Mouse (Mus musculus) adrenal gland, postnatal 4 days (tissue): ENCODE data around the gene Slc26a10. TPM values are rescaled to one million over a fixed set of nuclear protein-coding genes. Genes with fewer than 3 reads are reported as not detected.
"Not testable (repeated sequence)": the region's sequence is repeated elsewhere in the genome, so short reads cannot be mapped to it uniquely, and the experiment has no call there.

Experiments used
- DNase-seq, 2 experiments: peaks; one replicate each; pipeline ENCODE4 v3.0.0; 2021 to 2022; ENCODE audit warnings: low spot score in 2 of 2, mixed read lengths in 2 of 2
- total RNA-seq, 2 experiments: library from RNA; stranded (reverse); gene quantifications; 2 replicates each; pipeline ENCODE4 v1.2.3; 2021

The Slc26a10 gene
- total RNA-seq, 2 experiments from 2014 or later = 1.6 to 3.0 TPM

DNA sequence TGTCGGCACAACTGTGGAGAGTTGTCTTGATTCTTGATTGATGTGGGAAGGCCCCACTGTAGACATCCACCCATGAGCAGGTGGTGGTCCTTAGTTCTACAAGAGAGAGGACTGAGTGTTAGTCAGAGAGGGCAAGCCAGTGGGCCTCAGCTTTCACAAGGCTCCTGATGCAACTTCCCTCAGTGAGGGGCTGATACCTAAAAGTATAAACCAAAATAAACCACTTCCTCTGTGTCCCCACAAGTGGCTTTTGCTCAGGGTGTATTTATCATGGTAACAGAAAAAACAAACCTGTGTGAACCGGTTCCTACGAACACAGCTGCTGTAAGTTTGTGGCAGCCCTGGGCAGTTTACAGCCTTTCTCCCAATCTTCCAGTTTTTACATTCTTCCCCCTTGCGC, 43.9 kb downstream of the Slc26a10 start:
- DNase-seq = no peak

DNA sequence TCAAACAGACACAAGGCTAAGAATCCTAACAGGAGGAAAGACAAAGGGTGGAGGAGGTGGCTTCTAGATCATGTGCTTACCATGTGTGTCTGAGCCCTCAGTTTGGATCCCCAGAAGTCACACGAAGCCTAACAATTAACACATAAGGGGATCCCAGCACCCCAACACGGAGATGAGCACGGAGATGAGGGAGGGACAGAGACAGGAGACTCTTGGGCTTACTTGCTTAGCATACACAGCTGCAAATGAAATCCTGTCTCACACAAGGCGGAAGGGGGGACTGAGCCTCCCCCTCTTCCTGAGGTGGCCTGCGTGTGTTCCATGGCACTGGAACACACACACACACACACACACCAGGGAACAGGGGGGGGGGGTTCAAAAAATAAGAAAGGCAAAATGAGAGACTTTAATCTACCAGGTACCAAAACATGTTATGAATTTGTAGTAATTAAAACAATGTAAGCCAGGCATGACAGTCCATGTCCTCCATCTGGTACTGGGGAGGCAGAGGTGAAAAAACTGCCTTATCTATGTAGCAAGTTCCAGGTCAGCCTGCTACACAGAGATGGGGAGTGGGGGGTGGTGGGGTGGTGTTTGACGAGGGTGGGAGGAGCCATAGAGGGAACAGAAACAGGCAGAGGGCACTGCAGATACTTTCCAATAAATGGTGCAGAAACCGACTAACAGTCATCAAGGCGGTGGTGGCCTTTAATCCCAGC, 45.2 kb downstream of the Slc26a10 start:
- no peak for DNase-seq

DNA sequence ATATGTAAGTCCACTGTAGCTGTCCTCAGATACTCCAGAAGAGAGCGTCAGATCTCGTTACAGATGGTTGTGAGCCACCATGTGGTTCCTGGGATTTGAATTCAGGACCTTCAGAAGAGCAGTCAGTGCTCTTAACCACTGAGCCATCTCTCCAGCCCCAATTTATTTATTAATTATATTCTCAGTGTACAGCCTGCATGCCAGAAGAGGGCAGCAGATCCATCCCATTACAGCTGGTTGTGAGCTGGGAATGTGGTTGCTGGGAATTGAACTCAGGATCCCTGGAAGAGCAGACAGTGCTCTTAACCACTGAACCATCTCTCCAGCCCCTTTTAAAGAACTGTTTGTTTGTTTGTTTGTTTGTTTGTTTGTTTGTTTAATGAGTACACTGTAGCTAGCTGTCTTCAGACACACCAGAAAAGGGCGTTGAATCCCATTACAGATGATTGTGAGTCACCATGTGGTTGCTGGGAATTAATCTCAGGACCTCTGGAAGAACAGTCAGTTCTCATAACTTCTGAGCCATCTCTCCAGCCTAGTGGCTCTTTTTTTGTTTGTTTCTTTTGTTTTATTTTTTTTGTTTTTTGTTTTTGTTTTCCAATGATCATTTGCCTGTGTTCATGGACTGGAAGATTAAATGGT, 45.9 kb downstream of the Slc26a10 start:
- DNase-seq = not testable (repeated sequence)

DNA sequence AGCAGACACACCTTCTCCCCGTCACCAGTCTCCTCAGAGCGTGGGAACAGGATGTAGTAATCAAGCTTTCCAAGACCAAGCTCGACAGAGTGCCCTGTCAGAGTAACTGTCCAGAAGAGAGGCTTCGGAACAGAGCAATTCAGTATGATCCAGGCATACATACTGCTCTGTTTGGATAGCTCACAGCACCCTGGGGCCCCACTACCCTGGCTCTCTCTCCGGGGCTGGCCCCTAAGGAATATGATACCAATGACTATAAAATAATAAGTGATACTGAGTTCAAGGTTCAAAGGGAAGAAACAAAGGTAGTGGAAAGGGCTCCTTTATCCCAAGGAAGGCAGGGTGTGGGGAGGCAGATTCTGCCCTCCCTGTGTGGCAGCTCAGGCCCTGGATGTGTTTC, 48.0 kb downstream of the Slc26a10 start:
- DNase-seq = no peak

DNA sequence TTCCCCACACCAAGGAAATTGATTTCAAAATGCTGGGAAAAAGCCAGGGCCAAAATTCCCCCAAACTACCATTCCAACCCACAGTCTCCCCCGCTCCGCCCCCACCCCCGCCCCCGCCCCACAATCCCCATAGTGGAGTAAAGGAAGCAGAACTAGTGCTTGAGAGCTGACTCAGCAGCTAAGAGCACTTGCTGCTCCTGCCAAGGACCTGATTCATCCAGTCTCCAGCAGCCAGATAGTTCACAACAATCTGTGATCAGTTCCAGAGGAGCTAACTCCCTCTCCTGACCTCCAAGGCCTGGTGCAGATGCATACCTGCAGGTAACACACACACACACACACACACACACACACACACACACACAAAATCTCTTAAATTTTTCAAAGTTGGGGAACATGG, 51.0 kb downstream of the Slc26a10 start:
- no peak for DNase-seq

DNA sequence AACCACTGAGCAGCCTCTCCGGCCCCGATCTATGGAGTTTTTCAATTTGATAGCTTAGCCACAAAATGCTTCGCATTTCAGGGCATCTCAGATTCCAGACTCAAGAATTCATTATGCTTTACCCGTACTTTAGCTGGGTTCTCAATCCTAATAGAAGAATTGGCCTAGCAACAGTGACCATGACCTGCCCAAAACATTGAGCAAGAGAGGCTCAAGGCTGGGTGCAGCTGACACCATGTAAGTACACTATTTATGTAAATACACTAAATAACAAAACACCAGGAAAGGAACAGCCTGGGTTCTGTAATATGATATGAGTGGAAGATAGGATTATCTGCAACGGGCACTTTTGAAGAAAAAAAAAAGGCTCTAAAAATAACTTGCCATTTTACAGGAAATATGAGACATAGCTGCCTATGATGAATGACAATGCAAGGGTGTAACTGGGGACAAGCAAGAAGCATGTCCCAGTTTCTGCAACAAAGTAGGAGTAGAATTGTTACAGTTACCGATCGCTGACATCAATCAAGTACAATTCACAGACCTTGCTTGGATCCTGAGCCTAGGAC, 52.6 kb downstream of the Slc26a10 start:
- no peak for DNase-seq

DNA sequence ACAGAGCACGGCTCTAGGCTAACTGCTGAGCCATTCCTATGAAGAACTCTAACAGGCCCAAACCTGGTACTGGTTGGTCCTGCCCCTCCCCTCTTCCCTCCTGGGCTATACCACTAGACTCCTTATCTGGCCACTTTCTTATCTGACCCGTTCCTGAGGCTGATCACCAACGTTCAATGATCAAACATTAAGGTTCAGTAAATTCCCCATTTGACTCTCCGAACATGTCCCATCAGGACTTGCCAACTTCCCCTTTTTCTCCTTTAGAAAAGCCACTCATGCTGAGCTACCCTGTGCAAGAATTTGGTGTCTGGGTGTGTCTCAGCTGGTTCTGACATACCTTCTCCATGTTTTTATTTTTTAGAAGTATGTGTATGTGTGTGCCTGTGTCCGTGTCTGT, 53.9 kb downstream of the Slc26a10 start:
- DNase-seq = no peak

DNA sequence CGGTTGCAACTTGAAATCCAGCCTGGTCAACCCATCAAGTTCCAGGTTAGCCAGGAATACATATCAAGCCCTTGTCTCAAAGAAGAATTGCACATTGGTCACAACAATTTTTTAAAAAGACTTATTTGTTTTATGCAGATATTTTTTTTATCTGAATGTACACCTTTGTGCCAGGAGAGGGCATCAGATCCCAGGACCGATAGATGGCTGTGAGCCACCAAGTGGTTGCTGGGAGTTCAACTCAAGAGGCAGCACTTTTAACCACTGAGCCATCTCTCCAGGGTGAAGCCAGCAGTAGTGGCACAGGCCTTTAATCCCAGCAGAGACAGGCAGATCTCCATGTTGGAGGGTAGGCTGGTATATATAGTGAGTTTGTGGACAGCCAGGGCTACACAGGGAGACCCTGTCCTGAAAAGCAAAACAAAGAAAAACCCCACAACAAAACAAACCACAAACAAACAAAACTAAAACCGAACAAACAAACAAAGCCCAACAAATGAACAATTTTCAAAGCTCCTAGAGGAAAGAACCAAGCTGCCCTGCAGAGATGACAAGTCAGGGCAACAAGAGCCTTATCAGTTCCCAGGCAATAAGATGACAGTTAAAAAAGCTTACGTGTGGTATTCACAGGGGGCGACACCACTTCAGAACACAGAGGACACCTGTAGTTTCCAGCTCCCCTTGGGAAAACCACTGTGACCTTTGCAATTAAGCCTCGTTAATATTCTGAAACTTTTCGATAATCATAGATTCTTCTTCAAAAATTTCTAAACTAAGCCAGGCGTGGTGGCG, 55.0 kb downstream of the Slc26a10 start:
- DNase-seq = no peak

DNA sequence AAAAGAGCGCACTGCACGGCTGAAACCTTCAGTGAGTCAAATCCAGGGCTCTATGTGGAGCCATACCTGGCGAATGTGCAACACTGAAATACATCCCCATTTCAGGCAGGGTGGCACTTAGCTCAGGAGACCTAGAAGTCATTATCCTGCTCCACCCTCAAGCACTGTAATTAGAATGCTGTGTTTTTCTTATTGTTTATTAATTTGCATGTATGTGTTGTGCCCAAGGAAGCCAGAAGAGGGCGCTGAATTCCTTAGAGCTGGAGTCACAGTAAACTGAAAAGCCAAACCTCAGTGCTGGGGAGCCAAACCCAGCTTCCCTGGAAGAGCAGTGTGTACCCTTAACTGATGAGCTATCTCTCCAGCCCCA, 57.0 kb downstream of the Slc26a10 start:
- DNase-seq = peak in 1 of 2 experiments; percentile 37

DNA sequence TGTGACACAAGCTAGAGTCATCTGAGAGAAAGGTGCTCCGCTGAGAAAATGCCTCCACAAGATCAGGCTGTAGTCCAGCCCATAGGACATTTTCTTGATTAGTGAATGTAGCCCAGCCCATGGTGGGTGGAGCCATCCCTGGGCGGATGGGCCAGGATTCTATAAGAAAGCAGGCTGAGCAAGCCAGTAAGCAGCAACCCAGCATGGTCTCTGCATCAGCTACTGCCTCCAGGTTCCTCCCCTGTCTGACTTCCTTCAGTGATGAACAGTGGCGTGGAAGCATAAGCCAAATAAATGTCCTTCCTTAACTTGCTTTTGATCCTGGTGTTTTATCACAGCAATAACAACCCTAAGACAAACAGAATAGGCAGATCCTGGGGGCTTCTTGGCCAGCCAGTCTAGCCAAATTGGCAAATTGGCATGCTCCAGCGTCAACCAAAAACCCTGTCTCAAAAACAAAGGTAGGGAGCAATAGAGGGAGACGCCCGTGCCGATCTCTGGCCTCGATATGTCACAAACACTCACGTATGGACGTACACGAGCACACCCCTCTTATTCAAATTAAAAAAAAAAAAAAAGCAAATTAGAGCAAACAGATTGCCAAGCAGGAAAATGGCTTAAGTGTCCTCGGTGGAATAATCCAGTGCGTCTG, 57.5 kb downstream of the Slc26a10 start:
- no peak for DNase-seq

DNA sequence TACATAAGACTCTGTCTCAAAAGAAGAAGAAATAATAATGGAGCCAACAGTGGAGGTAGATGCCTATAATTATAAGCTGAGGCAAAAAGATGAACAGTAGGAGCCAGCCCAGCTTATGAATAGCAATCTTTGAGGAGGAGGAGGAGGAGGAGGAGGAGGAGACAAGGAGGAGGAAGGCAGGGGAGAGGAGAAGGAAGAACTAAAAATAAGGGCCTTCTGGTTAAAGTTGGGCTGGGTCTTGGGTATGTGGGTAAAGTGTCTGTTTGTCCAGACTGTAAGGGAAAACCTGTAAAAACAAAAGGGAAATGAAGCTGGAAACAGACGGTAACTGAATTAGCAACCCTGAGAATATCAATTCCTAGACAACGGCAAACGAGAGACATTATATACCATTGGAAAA, 58.4 kb downstream of the Slc26a10 start:
- DNase-seq = no peak

Other genes with a start within 250 kb of the Slc26a10 start
- 100 to 1,000 TPM; 244 to 246 TPM for gene Ctdsp2, start 201.9 kb downstream of the Slc26a10 start, total RNA-seq
- gene Avil, start 179.9 kb downstream of the Slc26a10 start, total RNA-seq = under 1 TPM; 0.67 to 0.90 TPM
- gene Tsfm, start 149.8 kb downstream of the Slc26a10 start, total RNA-seq = 10 to 100 TPM; 67.0 to 70.6 TPM
- 10 to 100 TPM; 20.5 to 23.2 TPM for gene Mettl1, start 139.2 kb downstream of the Slc26a10 start, total RNA-seq
- gene Eef1akmt3, start 139.1 kb downstream of the Slc26a10 start, total RNA-seq = under 1 TPM; 0.40 to 0.53 TPM
- 1 to 10 TPM; 1.1 to 1.2 TPM for gene Cyp27b1, start 132.4 kb downstream of the Slc26a10 start, total RNA-seq
- gene March9, start 120.5 kb downstream of the Slc26a10 start, total RNA-seq = 10 to 100 TPM; 11.3 to 12.1 TPM
- gene Cdk4, start 117.1 kb downstream of the Slc26a10 start, total RNA-seq = 100 to 1,000 TPM; 444 to 449 TPM
- gene Tspan31, start 110.4 kb downstream of the Slc26a10 start, total RNA-seq = 10 to 100 TPM; 87.6 to 96.4 TPM
- gene Agap2, start 105.4 kb downstream of the Slc26a10 start, total RNA-seq = 1 to 10 TPM; 3.6 to 4.1 TPM
- 100 to 1,000 TPM; 109 to 112 TPM for gene Os9, start 59.5 kb downstream of the Slc26a10 start, total RNA-seq
- 10 to 100 TPM; 10.6 to 11.7 TPM for gene B4galnt1, start 15.4 kb downstream of the Slc26a10 start, total RNA-seq
- gene Arhgef25, start 9.4 kb upstream of the Slc26a10 start, total RNA-seq = 10 to 100 TPM; 34.7 to 45.3 TPM
- gene Dtx3, start 15.1 kb upstream of the Slc26a10 start, total RNA-seq = 100 to 1,000 TPM; 111 to 126 TPM
- gene Pip4k2c, start 30.9 kb upstream of the Slc26a10 start, total RNA-seq = 10 to 100 TPM; 37.5 to 39.8 TPM
- 10 to 100 TPM; 23.5 to 28.4 TPM for gene Kif5a, start 82.7 kb upstream of the Slc26a10 start, total RNA-seq
- 100 to 1,000 TPM; 191 to 198 TPM for gene Dctn2, start 85.7 kb upstream of the Slc26a10 start, total RNA-seq
- gene Mbd6, start 108.4 kb upstream of the Slc26a10 start, total RNA-seq = 10 to 100 TPM; 89.7 to 92.6 TPM
- 10 to 100 TPM; 85.5 to 89.5 TPM for gene Mars, start 131.1 kb upstream of the Slc26a10 start, total RNA-seq
- gene Arhgap9, start 141.3 kb upstream of the Slc26a10 start, total RNA-seq = 1 to 10 TPM; 2.9 to 4.2 TPM
- gene Gli1, start 161.3 kb upstream of the Slc26a10 start, total RNA-seq = 10 to 100 TPM; 16.4 to 17.2 TPM
- 1 to 10 TPM in 1 of 2 experiments, under 1 TPM in 1; 0.06 to 2.5 TPM for gene Inhbe, start 173.8 kb upstream of the Slc26a10 start, total RNA-seq
- 1 to 10 TPM in 1 of 2 experiments, not detected in 1; 5.8 TPM for gene Inhbc, start 189.8 kb upstream of the Slc26a10 start, total RNA-seq
- gene R3hdm2, start 199.7 kb upstream of the Slc26a10 start, total RNA-seq = 100 to 1,000 TPM; 157 to 164 TPM